Mouse (Mus musculus) gonadal fat pad, adult 2 months (tissue): ENCODE data around the gene 9130019O22Rik. TPM values are rescaled to one million over a fixed set of nuclear protein-coding genes. Genes with fewer than 3 reads are reported as not detected.

Experiments
- DNase-seq: peaks from one replicate; pipeline ENCODE4 v3.0.0-alpha.2; 2012; ENCODE audit warnings: low read depth
- polyA plus RNA-seq: library from polyadenylated mRNA; depleted of rRNA; stranded (reverse); fragments of >200 nt; gene quantifications from 2 replicates; pipeline ENCODE4 v1.2.3, GENCODE M21; 2012; rRNA removed

Gene 9130019O22Rik
- polyA plus RNA-seq, 1 experiment: 5.8 TPM

GRCm38 (mm10) chr7:127341356-127341755 lies 45.6 kb downstream of the 9130019O22Rik start:
- no peak for DNase-seq

GRCm38 (mm10) chr7:127337636-127338035 lies 49.3 kb downstream of the 9130019O22Rik start:
- no peak for DNase-seq

GRCm38 (mm10) chr7:127335604-127336003 lies 51.4 kb downstream of the 9130019O22Rik start:
- no peak for DNase-seq

DNA sequence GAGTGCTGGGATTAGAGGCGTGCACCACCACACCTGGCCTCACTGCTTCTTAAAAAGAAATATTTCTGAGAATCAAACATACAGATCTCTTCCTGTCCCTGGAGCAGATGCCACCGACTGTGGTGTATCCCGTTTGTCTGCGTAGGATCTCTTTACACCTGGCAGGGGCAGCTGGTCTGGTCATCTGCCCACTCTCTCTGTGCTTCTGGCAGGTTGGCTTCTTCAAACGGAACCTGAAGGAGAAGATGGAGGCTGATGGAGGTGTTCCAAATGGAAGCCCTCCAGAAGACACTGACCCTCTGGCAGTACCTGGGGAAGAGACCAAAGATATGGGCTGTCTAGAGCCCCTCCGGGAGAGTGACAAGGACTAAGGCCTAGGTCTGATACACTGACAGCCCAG lies 53.7 kb downstream of the 9130019O22Rik start:
- no peak for DNase-seq

Other genes with a start within 250 kb of the 9130019O22Rik start
- 1.4 and 1.6 TPM in 2 replicates for gene Spn, start 249.3 kb downstream of the 9130019O22Rik start, polyA plus RNA-seq
- 29.3 and 32.5 TPM in 2 replicates for gene Cd2bp2, start 191.1 kb downstream of the 9130019O22Rik start, polyA plus RNA-seq
- 28.2 and 33.0 TPM in 2 replicates for gene Tbc1d10b, start 178.7 kb downstream of the 9130019O22Rik start, polyA plus RNA-seq
- gene Mylpf, start 178.3 kb downstream of the 9130019O22Rik start, polyA plus RNA-seq: 1.3 and 7.6 TPM in 2 replicates
- gene Zfp553, start 154.1 kb downstream of the 9130019O22Rik start, polyA plus RNA-seq: 13.4 and 14.2 TPM in 2 replicates
- 8.3 and 9.3 TPM in 2 replicates for gene Sept1, start 154.0 kb downstream of the 9130019O22Rik start, polyA plus RNA-seq
- gene Zfp771, start 142.9 kb downstream of the 9130019O22Rik start, polyA plus RNA-seq: 89.7 and 105 TPM in 2 replicates
- 40.9 and 52.0 TPM in 2 replicates for gene Dctpp1, start 126.5 kb downstream of the 9130019O22Rik start, polyA plus RNA-seq
- gene Sephs2, start 113.1 kb downstream of the 9130019O22Rik start, polyA plus RNA-seq: 21.3 and 22.8 TPM in 2 replicates
- 3.0 and 3.4 TPM in 2 replicates for gene Itgal, start 90.9 kb downstream of the 9130019O22Rik start, polyA plus RNA-seq
- 22.5 and 22.7 TPM in 2 replicates for gene Zfp768, start 41.6 kb downstream of the 9130019O22Rik start, polyA plus RNA-seq
- 8.7 and 9.4 TPM in 2 replicates for gene Zfp747, start 11.1 kb downstream of the 9130019O22Rik start, polyA plus RNA-seq
- gene E430018J23Rik, start 6.5 kb upstream of the 9130019O22Rik start, polyA plus RNA-seq: 11.9 and 12.0 TPM in 2 replicates
- 5.6 and 5.9 TPM in 2 replicates for gene Zfp764, start 19.7 kb upstream of the 9130019O22Rik start, polyA plus RNA-seq
- gene Zfp688, start 34.9 kb upstream of the 9130019O22Rik start, polyA plus RNA-seq: 18.1 and 22.4 TPM in 2 replicates
- 3.5 and 4.2 TPM in 2 replicates for gene Zfp689, start 62.0 kb upstream of the 9130019O22Rik start, polyA plus RNA-seq
- gene Prr14, start 72.4 kb upstream of the 9130019O22Rik start, polyA plus RNA-seq: 52.6 and 58.8 TPM in 2 replicates
- gene Fbrs, start 92.0 kb upstream of the 9130019O22Rik start, polyA plus RNA-seq: 15.3 and 27.5 TPM in 2 replicates
- gene Srcap, start 124.8 kb upstream of the 9130019O22Rik start, polyA plus RNA-seq: 14.9 and 16.8 TPM in 2 replicates
- gene Gm42715, start 132.4 kb upstream of the 9130019O22Rik start, polyA plus RNA-seq: 8.9 and 12.1 TPM in 2 replicates
- gene Tmem265, start 174.2 kb upstream of the 9130019O22Rik start, polyA plus RNA-seq: 0.18 TPM in 1 of 2 replicates, not detected in the other
- 65.7 and 72.1 TPM in 2 replicates for gene Phkg2, start 186.2 kb upstream of the 9130019O22Rik start, polyA plus RNA-seq
- 16.9 and 18.8 TPM in 2 replicates for gene Ccdc189, start 201.4 kb upstream of the 9130019O22Rik start, polyA plus RNA-seq
- gene Rnf40, start 201.6 kb upstream of the 9130019O22Rik start, polyA plus RNA-seq: 29.2 and 32.8 TPM in 2 replicates
- 14.6 and 18.1 TPM in 2 replicates for gene Zfp629, start 228.6 kb upstream of the 9130019O22Rik start, polyA plus RNA-seq